Mouse (Mus musculus): ENCODE measurements around the gene Hkdc1.

DNA sequence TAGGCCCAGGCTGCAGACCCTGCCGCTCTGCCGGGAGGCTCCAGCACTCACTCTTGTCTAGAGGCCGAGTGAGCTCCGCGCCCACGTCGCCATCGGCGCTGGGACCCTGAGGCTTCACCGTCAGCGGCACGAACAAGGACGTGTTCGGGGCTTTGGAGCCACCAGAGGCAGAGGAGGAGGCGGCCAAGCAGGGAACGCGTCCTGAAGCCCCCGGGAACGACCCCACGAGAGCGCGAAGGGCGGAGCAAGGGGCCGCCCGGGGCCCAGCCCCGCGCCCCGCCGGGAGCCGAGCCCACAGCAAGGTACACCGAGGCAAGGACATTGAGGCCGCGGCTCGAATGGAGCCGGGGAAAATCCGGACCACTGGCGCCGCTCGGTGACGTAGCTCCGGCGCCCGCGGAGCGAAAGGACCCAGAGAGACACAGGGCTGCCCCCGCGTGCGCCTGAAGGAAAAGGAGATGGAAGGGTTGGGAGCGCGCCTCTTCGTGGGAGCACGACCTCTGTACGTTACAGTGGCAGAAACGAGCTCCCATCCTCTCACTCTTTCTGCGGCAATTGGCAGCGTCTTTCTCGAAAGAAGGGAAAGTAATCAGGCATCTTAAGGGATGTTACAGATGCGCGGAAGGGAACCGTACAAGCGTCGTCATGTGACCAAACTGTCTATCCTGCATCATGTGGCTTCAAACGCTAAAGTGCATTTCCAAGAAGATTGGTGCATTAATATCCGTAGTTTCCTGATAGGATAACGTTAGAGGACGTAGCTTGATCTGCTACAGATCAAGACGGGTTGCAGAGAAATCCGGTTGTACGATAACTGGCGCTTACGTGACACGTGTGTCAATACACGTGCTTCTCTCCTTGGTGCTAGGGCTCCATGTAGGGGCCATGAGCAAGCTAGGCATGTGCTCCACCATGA, 27.3 kb upstream of the Hkdc1 start, which contains the start of the genes 4930507D05Rik and Supv3l1:
- TF ChIP-seq CTCF (IDR thresholded peaks at IDR 0.05; ENCODE audit: control insufficient read depth, insufficient read depth, insufficient read length) (no peak), MYOG (IDR thresholded peaks at IDR 0.05; ENCODE audit: control insufficient read depth, extremely low read depth, insufficient read length) (no peak), MAX (IDR thresholded peaks at IDR 0.05) (peak; percentile 99), CEBPB (IDR thresholded peaks at IDR 0.05; ENCODE audit: low read depth) (no peak), USF1 (IDR thresholded peaks at IDR 0.05; ENCODE audit: low read depth) (peak; percentile 100), MYOD1 (IDR thresholded peaks at IDR 0.05; ENCODE audit: control insufficient read depth, insufficient read length, low read depth) (no peak), FOSL1 (IDR thresholded peaks at IDR 0.05; ENCODE audit: insufficient read depth, low read length, poor library complexity, severe bottlenecking) (no peak)
